Mouse (Mus musculus): Measurements from ENCODE around the gene Car5a. TPM values are rescaled to one million over a fixed set of nuclear protein-coding genes. Genes with fewer than 3 reads are reported as not detected.

The Car5a gene
- total RNA-seq, 2 experiments from 2014 or later = not detected

- no peak for DNase-seq (ENCODE audit: low spot score in 2 of 2)
Measured at GRCm38 (mm10) chr8:121934923-121935322, 9.8 kb downstream of the Car5a start.

DNA sequence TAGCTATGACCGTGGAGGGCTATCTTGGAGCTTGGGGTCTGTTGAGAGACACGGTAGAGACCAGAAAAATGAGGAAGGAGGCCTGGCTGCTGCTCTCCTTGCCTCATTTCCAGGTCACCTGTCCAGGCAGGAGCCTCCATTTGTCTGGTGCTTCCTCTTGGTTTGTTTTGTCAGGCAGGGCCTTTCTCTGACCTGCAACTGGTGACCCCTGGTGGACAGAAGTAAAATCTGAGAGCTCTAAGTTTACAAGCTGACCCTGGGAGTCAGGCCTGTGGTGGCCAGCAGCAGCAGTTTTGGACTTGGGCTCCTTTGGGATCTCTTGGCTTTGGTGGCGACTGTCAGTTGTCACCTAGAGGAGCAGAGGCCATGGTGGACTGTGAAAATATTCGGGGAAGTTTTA lies 10.2 kb downstream of the Car5a start:
- DNase-seq (ENCODE audit: low spot score in 2 of 2) = no peak

DNA sequence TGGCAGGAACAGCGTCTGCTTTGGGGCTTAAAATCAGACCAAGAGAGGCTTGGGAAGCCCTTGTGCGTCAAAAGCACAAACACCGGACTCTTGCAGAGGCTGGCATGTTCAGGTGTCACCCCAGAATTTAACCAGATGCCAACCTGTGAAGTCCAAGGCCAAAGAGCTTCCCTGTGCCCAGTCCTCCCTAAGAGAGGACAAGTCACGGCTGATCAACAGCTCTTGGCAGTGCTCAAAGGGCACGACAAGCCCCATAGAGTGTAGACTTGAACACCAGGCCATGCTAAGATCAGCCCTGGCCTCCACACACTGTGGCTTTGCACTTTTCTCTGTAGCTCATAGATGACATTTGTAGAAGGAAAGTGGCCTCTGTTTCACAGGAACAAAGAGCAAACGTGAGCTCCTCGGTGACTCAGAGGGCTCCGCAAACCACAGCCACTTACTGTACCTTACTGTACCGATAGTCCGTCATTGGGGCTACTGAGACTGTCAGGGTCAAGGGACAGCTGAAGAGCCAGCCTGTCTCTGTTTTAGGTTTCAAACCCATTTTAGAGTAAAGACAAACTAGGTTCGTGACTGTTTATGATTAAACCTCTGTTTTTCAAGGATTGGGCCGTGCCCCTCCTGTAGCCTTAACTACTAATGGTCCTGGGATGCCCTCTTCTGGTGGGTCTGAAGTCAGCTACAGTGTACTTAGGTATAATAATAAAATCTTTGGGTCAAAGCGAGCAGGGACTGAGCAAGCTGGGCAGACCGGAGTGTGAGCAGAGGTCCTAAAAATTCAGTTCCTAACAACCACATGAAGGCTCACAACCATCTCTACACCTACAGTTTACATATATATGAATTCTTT lies 11.8 kb downstream of the Car5a start:
- DNase-seq (ENCODE audit: low spot score in 2 of 2) = no peak

DNA sequence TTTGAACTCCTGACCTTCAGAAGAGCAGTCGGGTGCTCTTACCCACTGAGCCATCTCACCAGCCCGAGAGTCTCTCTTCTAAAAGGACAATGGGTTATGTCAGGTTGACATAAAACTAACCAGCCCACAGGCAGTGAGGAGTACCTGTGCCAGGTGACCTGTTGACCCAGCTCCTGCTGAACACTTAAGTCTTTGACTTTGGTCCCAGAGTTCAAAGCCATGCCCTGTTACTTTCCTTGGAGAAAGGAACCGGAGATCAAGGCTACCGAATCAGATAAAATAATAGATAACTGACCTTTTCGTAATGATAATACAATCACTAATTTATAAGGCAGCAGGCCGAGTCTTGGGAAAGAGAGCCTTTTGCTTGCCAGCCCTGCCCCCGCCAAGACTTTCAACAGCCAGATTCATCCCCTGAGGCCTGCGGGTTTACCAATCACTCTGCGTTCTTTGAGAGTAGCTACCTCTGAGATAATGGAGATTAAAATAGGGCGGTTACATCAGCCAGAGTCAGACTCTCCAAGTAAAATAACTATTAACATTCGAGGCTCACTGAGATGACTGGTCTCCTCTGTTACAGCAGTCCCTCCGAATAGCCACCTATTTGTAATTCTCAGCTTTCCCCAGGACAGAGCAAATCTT lies 12.6 kb downstream of the Car5a start:
- no peak for DNase-seq (ENCODE audit: low spot score in 2 of 2)

GRCm38 (mm10) chr8:121931571-121931970 lies 13.1 kb downstream of the Car5a start:
- no peak for DNase-seq (ENCODE audit: low spot score in 2 of 2)

DNA sequence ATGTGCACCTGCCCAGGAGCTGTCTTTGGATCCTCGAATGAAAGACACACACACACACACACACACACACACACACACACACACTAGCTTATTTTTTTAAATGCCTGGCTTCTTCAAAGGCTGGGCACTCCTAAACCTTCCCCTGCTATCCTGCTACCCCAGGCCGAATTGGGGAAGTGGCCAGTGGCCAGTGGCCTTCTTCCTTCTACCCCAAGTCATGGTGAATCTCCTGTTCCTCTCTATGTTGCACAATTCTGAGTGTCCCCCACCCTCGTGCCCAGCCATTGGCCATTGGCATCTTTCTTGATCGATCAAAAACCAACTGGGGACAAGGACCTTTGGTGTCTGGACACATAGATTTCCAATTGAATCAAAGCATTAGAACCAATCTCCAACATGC lies 14.7 kb downstream of the Car5a start:
- DNase-seq (ENCODE audit: low spot score in 2 of 2) = no peak

GRCm38 (mm10) chr8:121927316-121927715 lies 17.4 kb downstream of the Car5a start:
- DNase-seq (ENCODE audit: low spot score in 2 of 2) = no peak

DNA sequence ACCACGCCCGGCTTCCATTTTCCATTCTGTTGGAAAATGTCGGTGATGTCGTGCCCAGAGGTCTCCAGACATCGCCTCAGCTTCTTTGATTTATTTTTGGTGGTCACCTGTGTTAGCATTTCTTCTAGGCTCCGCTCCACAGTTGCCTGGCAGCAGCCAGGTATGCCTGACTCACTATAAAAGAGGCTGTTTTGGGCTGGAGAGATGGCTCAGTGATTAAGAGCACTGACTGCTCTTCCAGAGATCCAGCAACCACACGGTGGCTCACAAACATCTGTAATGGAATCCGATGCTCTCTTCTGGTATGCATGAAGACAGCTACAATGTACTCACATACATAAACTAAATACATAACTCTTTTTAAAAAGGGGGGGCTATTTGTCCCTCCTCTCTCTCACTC lies 18.4 kb downstream of the Car5a start:
- DNase-seq (ENCODE audit: low spot score in 2 of 2) = no peak

DNA sequence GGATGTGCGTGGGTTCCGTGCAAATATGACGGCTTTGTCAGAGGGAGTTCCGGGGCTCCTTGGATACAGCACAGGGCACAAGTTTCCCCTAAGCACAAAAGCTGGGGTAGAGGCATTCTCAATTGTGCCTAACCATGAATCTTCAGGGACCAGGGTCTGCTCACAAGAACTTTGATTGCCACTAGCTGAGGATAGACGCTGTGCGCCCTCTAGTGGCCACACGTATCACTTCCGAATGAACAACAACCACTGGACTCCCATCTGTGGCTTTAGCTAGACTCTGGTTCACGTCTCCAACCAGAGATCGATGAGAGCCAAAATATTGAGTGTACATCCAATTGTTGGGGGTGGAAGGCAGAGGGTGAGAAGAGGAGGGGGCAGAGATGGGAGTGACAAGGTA lies 19.1 kb downstream of the Car5a start:
- peak; percentile 81 to 86 for DNase-seq (ENCODE audit: low spot score in 2 of 2)

DNA sequence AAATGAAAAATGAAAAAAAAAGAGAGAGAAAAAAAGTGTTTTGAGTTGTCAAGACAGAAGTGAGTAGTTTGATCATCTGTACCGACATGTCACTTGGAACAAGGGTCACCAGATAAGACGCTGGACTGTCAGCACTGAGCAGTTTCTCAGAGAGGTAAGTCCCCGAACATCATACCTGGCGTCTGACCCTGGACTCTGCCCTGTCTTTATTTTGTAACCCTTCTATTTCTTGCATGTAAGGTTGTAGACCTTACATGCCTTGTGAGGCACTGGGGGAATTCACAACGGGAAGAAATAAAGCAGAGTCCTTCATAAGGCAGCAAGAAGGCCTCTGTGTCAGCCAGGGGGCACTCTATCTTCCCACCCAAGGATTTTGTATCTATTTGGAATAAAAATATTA lies 20.0 kb downstream of the Car5a start:
- no peak for DNase-seq (ENCODE audit: low spot score in 2 of 2)

DNA sequence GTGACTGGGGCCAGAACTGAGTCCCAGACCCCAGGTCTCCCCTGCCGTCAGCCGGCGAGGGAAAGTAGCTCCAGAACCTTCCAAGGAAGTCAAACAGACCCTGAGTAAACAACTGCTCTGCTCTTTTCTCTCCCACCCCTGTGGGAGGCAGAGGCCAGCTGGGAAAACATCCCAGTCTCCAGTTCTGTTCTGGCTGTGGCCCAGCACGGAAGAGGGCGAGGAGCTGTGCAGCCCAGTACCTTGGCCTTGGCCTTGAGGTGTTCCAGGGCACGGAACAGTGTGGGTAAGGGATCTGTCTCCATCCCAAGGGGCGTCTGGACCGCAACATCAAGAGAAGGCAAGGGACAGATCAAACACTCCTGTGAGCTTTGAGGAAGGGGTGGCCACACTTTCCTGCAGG lies 22.6 kb downstream of the Car5a start:
- no peak for DNase-seq (ENCODE audit: low spot score in 2 of 2)

DNA sequence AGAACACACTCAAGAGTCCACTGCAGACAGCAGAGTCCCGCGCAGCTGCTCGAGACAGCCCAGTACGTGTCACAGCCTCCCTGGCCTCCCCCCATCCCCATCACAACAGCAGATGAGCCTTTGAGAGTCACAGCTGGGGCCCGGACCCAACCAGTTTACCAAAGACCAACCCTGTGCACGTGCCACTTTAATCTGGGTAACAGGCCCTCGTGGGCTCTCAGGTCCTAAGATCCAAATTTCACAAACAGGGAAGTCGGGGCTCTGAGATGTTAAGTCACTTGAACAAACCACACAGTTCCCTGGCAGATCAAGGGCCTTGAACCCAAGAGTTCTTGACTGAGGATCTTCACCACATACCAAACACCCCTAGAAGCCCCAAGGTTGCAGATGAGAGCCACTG lies 23.1 kb downstream of the Car5a start:
- no peak for DNase-seq (ENCODE audit: low spot score in 2 of 2)

- no peak for DNase-seq (ENCODE audit: low spot score in 2 of 2)
Measured at GRCm38 (mm10) chr8:121919731-121920130, 25.0 kb downstream of the Car5a start.

DNA sequence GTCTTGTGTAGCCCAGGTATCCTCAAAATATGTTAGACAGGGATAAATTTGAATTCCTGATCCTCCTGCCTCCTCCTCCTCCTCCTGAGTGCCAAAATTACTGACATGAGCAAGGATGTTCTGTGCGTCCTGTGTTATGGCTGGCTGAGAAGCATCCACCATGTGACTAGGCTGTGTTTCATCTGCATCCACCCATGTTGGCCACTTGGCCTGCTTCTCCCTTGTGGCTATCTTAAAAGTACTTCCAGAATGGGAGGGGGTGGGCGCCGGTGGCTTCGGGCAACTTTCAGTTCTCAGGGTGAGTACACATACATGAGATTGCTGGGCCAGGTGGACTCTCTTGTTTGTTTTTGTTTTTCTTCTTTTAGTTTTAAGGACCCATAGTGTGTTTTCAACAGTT lies 25.5 kb downstream of the Car5a start:
- no peak for DNase-seq (ENCODE audit: low spot score in 2 of 2)

- no peak for DNase-seq (ENCODE audit: low spot score in 2 of 2)
Measured at GRCm38 (mm10) chr8:121913378-121913777, 31.3 kb downstream of the Car5a start.

DNA sequence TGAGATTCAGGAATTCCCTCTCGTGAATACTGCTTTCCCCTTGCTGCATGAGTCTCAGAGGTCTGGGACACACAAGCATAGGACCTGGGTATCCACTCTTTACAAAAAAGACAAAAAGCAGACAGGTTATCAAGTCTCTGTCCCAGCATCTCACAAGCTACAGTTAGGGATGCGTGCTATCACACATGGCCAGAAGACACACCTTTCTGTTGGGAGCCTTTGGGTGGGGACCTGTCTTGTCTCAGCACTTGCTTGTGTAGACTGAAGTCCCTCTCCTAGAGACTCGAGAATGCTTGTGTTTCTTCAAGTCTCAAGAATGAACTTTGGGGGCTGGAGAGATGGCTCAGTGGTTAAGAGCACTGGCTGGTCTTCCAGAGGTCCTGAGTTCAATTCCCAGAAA lies 31.9 kb downstream of the Car5a start:
- DNase-seq (ENCODE audit: low spot score in 2 of 2) = no peak

DNA sequence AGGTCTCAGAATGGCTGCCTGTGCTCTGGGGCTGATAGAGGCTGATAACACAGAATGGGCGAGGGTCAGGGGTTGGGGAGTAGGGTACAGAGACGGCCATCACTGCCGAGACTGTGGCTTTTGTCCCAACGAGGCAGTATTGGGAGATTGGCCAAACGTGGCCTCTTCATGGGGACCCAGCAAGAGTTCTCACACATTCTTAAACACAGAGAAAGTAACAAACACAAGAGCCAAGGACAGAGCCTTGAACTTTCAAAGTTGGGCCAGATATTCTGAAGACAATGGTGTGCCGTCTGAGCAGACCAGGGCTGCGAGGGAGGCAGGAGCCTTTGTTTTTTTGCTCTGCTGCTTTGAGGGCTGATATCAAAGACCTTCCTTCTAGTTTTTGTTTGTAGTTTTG lies 32.7 kb downstream of the Car5a start:
- DNase-seq (ENCODE audit: low spot score in 2 of 2) = no peak

- DNase-seq (ENCODE audit: low spot score in 2 of 2) = no peak
Measured at GRCm38 (mm10) chr8:121911400-121911799, 33.3 kb downstream of the Car5a start.

- peak; percentile 76 to 88 for DNase-seq (ENCODE audit: low spot score in 2 of 2)
Measured at GRCm38 (mm10) chr8:121909663-121910062, 35.0 kb downstream of the Car5a start.

DNA sequence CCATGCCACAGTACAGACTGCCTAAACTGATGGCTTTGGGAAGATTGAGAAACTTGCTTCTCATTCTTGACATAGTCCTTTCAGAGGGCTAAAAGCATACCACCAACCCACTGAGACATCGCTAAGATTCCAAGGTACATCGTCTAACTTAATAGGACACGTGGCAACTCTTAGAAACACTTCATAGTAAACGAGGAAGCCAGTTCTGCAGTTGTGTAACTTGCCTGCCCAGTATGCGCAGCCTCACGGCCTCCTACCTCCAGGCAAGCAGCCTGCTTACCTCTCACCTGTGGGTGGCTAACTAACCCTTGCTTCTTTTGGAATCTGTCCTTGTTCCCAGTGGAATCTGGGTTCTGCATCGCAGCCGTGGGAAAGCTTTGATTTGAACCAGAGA lies 35.6 kb downstream of the Car5a start:
- DNase-seq (ENCODE audit: low spot score in 2 of 2) = no peak

DNA sequence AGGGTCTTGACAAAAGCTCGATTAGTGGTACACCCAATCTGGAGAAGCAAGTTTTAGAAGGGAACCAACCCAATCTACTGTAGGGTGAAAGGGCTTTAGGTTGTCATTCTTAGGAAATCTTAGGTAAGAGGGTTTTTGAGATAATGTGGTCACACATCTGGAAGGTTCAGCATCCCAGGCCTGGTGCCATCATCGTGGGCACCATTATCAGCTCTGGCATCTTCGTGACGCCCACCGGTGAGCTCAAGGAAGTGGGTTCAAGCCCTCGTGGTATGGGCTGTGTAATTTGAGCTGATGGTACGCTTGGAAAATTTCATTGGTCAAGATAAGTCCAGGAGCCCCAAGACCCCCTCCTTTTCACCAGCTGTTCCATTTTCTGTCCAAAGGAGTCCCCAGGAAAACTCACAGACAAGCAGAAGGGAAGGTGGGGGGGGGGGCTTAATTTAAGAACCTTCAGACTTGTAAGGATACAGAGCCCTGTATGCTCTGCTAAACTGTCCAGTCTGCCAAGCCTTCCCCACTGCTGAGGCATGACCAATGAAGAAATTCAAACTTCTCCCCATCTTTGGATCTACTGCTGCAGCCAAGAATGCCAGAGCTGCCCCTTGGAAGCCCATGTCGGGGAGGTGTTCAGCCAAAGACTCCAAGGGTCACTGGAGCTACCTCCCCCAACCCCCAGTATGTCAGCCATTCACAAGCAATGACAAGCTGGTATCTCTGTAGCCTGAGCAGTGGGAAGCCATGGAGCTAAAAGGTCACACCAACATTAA lies 36.1 kb downstream of the Car5a start:
- DNase-seq (ENCODE audit: low spot score in 2 of 2) = no peak
